In genomic region chr3:79252921-79253394, GRCm38 (mm10) we compare ENCODE assay signal across 9 mouse cellular contexts. TPM values are rescaled to one million over a fixed set of nuclear protein-coding genes. Genes with fewer than 3 reads are reported as not detected.
DNase-seq lines count a peak whose midpoint lies in the region; ATAC-seq lines count a peak whose summit lies in the region.
"Had no signal": no experiment of that assay in that cellular context is flagged by ENCODE, and none has a peak within 500 bp of the region (broad histone marks: within the 10 kb centered on the region; RNA-seq: fewer than 3 reads in every experiment).

No protein-coding gene starts in this region.

- H3K36me3 ChIP-seq in heart, embryonic 16.5 days (ENCODE audit: control insufficient read depth, insufficient read depth), result peaks cover 2% of the 10 kb centered on the region; the same call in 1 of the 2 replicates
- no peaks in the 10 kb centered on the region for H3K36me3 ChIP-seq in heart, embryonic 12.5 days
- no peaks in the 10 kb centered on the region for H3K36me3 ChIP-seq in midbrain, embryonic 16.5 days (ENCODE audit: control insufficient read depth, insufficient read depth, low read length)

- no peak; the same call in 1 of the 2 replicates for ATAC-seq in heart, embryonic 16.5 days (replicated peaks; ENCODE audit: extremely low read depth, insufficient read depth, low FRiP score)
- ATAC-seq in heart, embryonic 12.5 days (ENCODE audit: insufficient number of reproducible peaks, low FRiP score), result no peak
- peak; percentile 57 for ATAC-seq in inflammation-experienced regulatory T-cells, adult 6 months
- peak; percentile 30; the same call in 1 of the 2 replicates for ATAC-seq in megakaryocyte-erythroid progenitor cell, adult 5-6 weeks (replicated peaks; ENCODE audit: low FRiP score, low TSS enrichment, poor library complexity, severe bottlenecking)
- ATAC-seq in midbrain, embryonic 16.5 days, result no peak

- H3K9ac ChIP-seq in heart, embryonic 16.5 days (ENCODE audit: low read length), result 0 out of 2 replicates have a peak overlapping the region, but pooled peaks have one; percentile 13
- H3K9ac ChIP-seq in heart, embryonic 12.5 days, result no peak overlapping the region
- H3K9ac ChIP-seq in midbrain, embryonic 16.5 days (ENCODE audit: low read depth, low read length), result no peak overlapping the region

- no peak overlapping the region; the same call in 1 of the 2 replicates for H3K4me3 ChIP-seq in heart, embryonic 16.5 days (ENCODE audit: low read length)
- H3K4me3 ChIP-seq in heart, embryonic 12.5 days, result no peak overlapping the region
- H3K4me3 ChIP-seq in midbrain, embryonic 16.5 days (ENCODE audit: low read depth, low read length), result no peak overlapping the region

- peak; percentile 37 for DNase-seq in Muller cell, postnatal 12 days (ENCODE audit: inconsistent ontology term)
- no peak for DNase-seq in layer of hippocampus, adult 9-11 months
- DNase-seq in adrenal gland, postnatal 10 days, result no peak
- DNase-seq: adrenal gland, adult 2 months had no signal

- WGBS in heart, embryonic 16.5 days, result 42% methylated on average over 5 of the region's 5 CpGs
- WGBS in heart, embryonic 12.5 days, result 45% methylated on average over 5 of the region's 5 CpGs
- WGBS in midbrain, embryonic 16.5 days, result 49% methylated on average over 5 of the region's 5 CpGs

- no peaks in the 10 kb centered on the region for H3K27me3 ChIP-seq in heart, embryonic 16.5 days (ENCODE audit: control insufficient read depth, insufficient read depth, low read length)
- H3K27me3 ChIP-seq in heart, embryonic 12.5 days (replicated peaks), result no peaks in the 10 kb centered on the region
- H3K27me3 ChIP-seq in midbrain, embryonic 16.5 days (ENCODE audit: control insufficient read depth, insufficient read depth, low read depth, low read length), result no peaks in the 10 kb centered on the region

- H3K9me3 ChIP-seq in heart, embryonic 16.5 days (replicated peaks; ENCODE audit: control insufficient read depth, low read length), result peaks cover 4% of the 10 kb centered on the region; the same call in 1 of the 2 replicates
- H3K9me3 ChIP-seq in heart, embryonic 12.5 days (replicated peaks), result peaks cover 3% of the 10 kb centered on the region; the same call in 1 of the 2 replicates
- H3K9me3 ChIP-seq in midbrain, embryonic 16.5 days (replicated peaks; ENCODE audit: control insufficient read depth, low read length, poor library complexity, severe bottlenecking), result no peaks in the 10 kb centered on the region

- peaks cover 25% of the 10 kb centered on the region for H3K4me1 ChIP-seq in heart, embryonic 16.5 days (ENCODE audit: control insufficient read depth, insufficient read depth, low read length)
- peaks cover 29% of the 10 kb centered on the region for H3K4me1 ChIP-seq in heart, embryonic 12.5 days (replicated peaks)
- H3K4me1 ChIP-seq in midbrain, embryonic 16.5 days (ENCODE audit: control insufficient read depth, insufficient read depth, low read length), result 0 out of 2 replicates have a peak, but pooled peaks cover 4% of the 10 kb centered on the region

- H3K4me2 ChIP-seq in heart, embryonic 16.5 days (ENCODE audit: low read depth, low read length), result peak overlapping the region; percentile 39
- H3K4me2 ChIP-seq in heart, embryonic 12.5 days, result no peak overlapping the region
- no peak overlapping the region for H3K4me2 ChIP-seq in midbrain, embryonic 16.5 days (ENCODE audit: low read length)

- peak overlapping the region; percentile 47 for H3K27ac ChIP-seq in heart, embryonic 16.5 days (ENCODE audit: low read length)
- H3K27ac ChIP-seq in heart, embryonic 12.5 days (ENCODE audit: poor library complexity, severe bottlenecking), result no peak overlapping the region
- no peak overlapping the region for H3K27ac ChIP-seq in midbrain, embryonic 16.5 days (ENCODE audit: low read length)

RNA-seq across cellular contexts. Expression of gene Rapgef2, which starts 33.4 kb away (rescaled TPM):
- polyA plus RNA-seq in heart, embryonic 16.5 days (2015; fragmentation: Nextera tagmentation; extraction: Ambion mirVana), result 4.9 and 5.4 TPM in 2 replicates
- 8.5 and 9.2 TPM in 2 replicates for polyA plus RNA-seq in heart, embryonic 12.5 days (2016; fragmentation: Nextera tagmentation; extraction: Ambion mirVana)
- 1 to 10 TPM; 5.0 to 7.9 (median 6.5) TPM for polyA plus RNA-seq in inflammation-experienced regulatory T-cells, adult 6 months (2017; shearing (Covaris generic))
- total RNA-seq in megakaryocyte-erythroid progenitor cell, adult 5-6 weeks (2014; fragmentation: Nextera tagmentation), result 5.4 and 8.1 TPM in 2 replicates
- total RNA-seq in megakaryocyte-erythroid progenitor cell, adult 5-6 weeks (2017), result 8.3 and 11.2 TPM in 2 replicates
- 10 to 100 TPM; 25.2 to 30.4 TPM for total RNA-seq in adrenal gland, postnatal 10 days (2021)
- 15.5 and 15.6 TPM in 2 replicates for polyA plus RNA-seq in midbrain, embryonic 16.5 days (2015; fragmentation: Nextera tagmentation; extraction: Ambion mirVana)

Comparison
In these comparisons a context has a peak if more than half of its experiments do, and no peak if none do; other contexts are left out.
1. ATAC-seq: peak in inflammation-experienced regulatory T-cells, adult 6 months (single experiment) and megakaryocyte-erythroid progenitor cell, adult 5-6 weeks (single experiment); none in heart, embryonic 16.5 days (single experiment), heart, embryonic 12.5 days (single experiment) and midbrain, embryonic 16.5 days (single experiment).